Mouse (Mus musculus) kidney, adult 9 months (tissue): ENCODE data around the gene Morc2a.
"Not testable (repeated sequence)": the region's sequence is repeated elsewhere in the genome, so short reads cannot be mapped to it uniquely, and the experiment has no call there.

Source experiments
- DNase-seq: peaks from one replicate; pipeline ENCODE4 v3.0.0; 2022

The Morc2a gene

GRCm38 (mm10) chr11:3648964-3649841, at the start of gene Morc2a:
Gene Morc2a (plus strand): TSS chr11:3649191.
- peak; percentile 99 for DNase-seq

- not testable (repeated sequence) for DNase-seq
These were observed 47.0 kb upstream of the Morc2a start for GRCm38 (mm10) chr11:3601966-3602365.

GRCm38 (mm10) chr11:3602687-3603086, 46.3 kb upstream of the Morc2a start:
- DNase-seq, result peak; percentile 39

GRCm38 (mm10) chr11:3606456-3606855, 42.5 kb upstream of the Morc2a start:
- peak; percentile 52 for DNase-seq

- DNase-seq, result no peak
These were observed 33.4 kb upstream of the Morc2a start for GRCm38 (mm10) chr11:3615576-3615975.

GRCm38 (mm10) chr11:3622826-3623225, 26.2 kb upstream of the Morc2a start:
- DNase-seq, result no peak

GRCm38 (mm10) chr11:3624391-3625027, 24.5 kb upstream of the Morc2a start:
- DNase-seq, result no peak

GRCm38 (mm10) chr11:3628999-3629491, 19.9 kb upstream of the Morc2a start:
- peak; percentile 11 for DNase-seq

GRCm38 (mm10) chr11:3633269-3633668, 15.7 kb upstream of the Morc2a start:
- DNase-seq, result peak; percentile 44

- DNase-seq, result no peak
These were observed 1.3 kb upstream of the Morc2a start for GRCm38 (mm10) chr11:3647688-3648087.

- DNase-seq, result peak; percentile 49
These were observed 557 bp upstream of the Morc2a start for GRCm38 (mm10) chr11:3648305-3648963.

GRCm38 (mm10) chr11:3650141-3650540, 1.1 kb downstream of the Morc2a start:
- DNase-seq, result no peak

- no peak for DNase-seq
These were observed 13.0 kb downstream of the Morc2a start for GRCm38 (mm10) chr11:3661964-3662363.

- no peak for DNase-seq
These were observed 18.5 kb downstream of the Morc2a start for GRCm38 (mm10) chr11:3667506-3667905.

GRCm38 (mm10) chr11:3668768-3669167, 19.8 kb downstream of the Morc2a start:
- DNase-seq, result no peak

- no peak for DNase-seq
These were observed 20.9 kb downstream of the Morc2a start for GRCm38 (mm10) chr11:3669849-3670248.

- no peak for DNase-seq
These were observed 22.1 kb downstream of the Morc2a start for GRCm38 (mm10) chr11:3671000-3671628.

- DNase-seq, result no peak
These were observed 25.6 kb downstream of the Morc2a start for GRCm38 (mm10) chr11:3674545-3674944.

GRCm38 (mm10) chr11:3676423-3676822, 27.4 kb downstream of the Morc2a start:
- DNase-seq, result no peak

- DNase-seq, result peak; percentile 30
These were observed 28.2 kb downstream of the Morc2a start for GRCm38 (mm10) chr11:3677204-3677603.

GRCm38 (mm10) chr11:3679771-3680170, 30.8 kb downstream of the Morc2a start:
- no peak for DNase-seq

- DNase-seq, result no peak
These were observed 34.7 kb downstream of the Morc2a start for GRCm38 (mm10) chr11:3683696-3684095.

- no peak for DNase-seq
These were observed 35.2 kb downstream of the Morc2a start for GRCm38 (mm10) chr11:3684232-3684631.
